Mouse (Mus musculus): ENCODE data around the gene Pld1. TPM values are rescaled to one million over a fixed set of nuclear protein-coding genes. Genes with fewer than 3 reads are reported as not detected.

Gene Pld1
- polyA plus RNA-seq, 1 experiment from 2014 or later = 2.6 TPM

DNA sequence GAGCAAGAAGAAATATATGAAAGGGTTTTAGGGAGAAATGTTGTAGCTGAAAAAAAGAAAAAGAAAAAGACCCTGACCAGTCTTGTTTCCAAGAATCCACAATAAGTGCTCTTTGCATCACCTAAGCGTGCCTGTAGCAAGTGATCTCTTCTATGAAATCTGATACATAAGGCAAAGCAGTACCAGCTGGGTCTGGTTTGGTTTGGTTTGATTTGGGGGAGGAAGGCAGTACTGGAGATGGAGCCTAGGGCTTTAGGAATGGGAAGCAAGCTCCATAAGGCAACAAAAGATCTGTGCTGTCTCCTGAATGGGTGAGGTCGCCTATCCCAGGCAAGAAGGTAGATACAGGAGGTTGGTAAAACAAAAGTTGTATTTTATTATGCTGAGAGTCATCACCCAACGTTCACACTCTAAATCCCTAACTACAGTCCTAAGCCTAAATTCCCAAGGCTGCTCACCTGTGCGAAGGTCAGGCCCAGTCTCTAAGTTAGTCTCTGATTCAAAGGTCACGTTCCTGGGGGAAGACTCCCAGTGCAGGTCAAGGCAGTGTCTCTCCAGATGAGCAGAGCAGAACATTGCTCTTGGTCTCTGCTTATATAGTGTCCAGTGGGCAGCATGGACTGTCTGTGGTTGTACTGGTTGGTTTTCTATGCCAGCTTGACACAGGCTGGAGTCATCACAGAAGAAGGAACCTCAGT is 10.8 kb downstream of the Pld1 start:
- H3K4me3 ChIP-seq (replicated peaks) = no peak overlapping the region
- H3K36me3 ChIP-seq = no peaks in the 10 kb centered on the region
- ATAC-seq (ENCODE audit: low read depth) (no peak), DNase-seq (no peak)
- no peaks in the 10 kb centered on the region for H3K4me1 ChIP-seq (replicated peaks)
- H3K27ac ChIP-seq = no peak overlapping the region
- H3K9me3 ChIP-seq (replicated peaks) = no peaks in the 10 kb centered on the region
- H3K4me2 ChIP-seq = no peak overlapping the region
- H3K27me3 ChIP-seq = no peaks in the 10 kb centered on the region
- WGBS (ENCODE audit: insufficient replicate concordance) = 56% methylated on average over 5 of the region's 5 CpGs
- H3K9ac ChIP-seq = no peak overlapping the region

DNA sequence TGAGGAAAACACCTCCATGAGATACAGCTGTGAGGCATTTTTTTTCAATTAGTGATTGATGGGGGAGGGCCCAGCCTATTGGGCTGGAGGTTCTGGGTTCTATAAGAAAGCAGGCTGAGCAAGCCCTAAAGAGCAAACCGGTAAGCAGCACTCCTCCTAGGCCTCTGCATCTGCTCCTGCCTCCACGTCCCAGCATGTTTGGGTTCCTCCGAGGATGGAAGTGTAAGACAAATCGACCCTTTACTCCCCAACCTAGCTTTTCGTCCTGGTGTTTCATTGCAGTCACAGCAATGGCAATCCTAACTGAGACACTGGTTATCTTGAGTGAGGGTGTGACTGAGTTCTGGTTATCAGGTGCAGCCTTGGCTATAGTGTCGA is 11.4 kb downstream of the Pld1 start:
- no peaks in the 10 kb centered on the region for H3K36me3 ChIP-seq
- H3K4me2 ChIP-seq = no peak overlapping the region
- no peak overlapping the region for H3K27ac ChIP-seq
- H3K9me3 ChIP-seq (replicated peaks) = no peaks in the 10 kb centered on the region
- H3K4me3 ChIP-seq (replicated peaks) = no peak overlapping the region
- WGBS (ENCODE audit: insufficient replicate concordance) = 51% methylated on average over 6 of the region's 6 CpGs
- H3K9ac ChIP-seq = no peak overlapping the region
- H3K4me1 ChIP-seq (replicated peaks) = no peaks in the 10 kb centered on the region
- no peaks in the 10 kb centered on the region for H3K27me3 ChIP-seq
- no peak for ATAC-seq (ENCODE audit: low read depth)
- no peak for DNase-seq

GRCm38 (mm10) chr3:27950726-27951125 is 12.2 kb downstream of the Pld1 start:
- Histone ChIP-seq H3K27ac (no peak overlapping the region), H3K4me3 (replicated peaks) (no peak overlapping the region), H3K9ac (no peak overlapping the region), H3K9me3 (replicated peaks) (no peaks in the 10 kb centered on the region), H3K4me1 (replicated peaks) (no peaks in the 10 kb centered on the region), H3K4me2 (no peak overlapping the region), H3K27me3 (no peaks in the 10 kb centered on the region), H3K36me3 (no peaks in the 10 kb centered on the region)
- DNase-seq (no peak), ATAC-seq (ENCODE audit: low read depth) (no peak)
- WGBS (ENCODE audit: insufficient replicate concordance) = 70% methylated on average over 2 of the region's 2 CpGs

GRCm38 (mm10) chr3:27951721-27952120 is 13.2 kb downstream of the Pld1 start:
- Histone ChIP-seq H3K36me3 (no peaks in the 10 kb centered on the region), H3K4me2 (no peak overlapping the region), H3K9ac (no peak overlapping the region), H3K4me1 (replicated peaks) (no peaks in the 10 kb centered on the region), H3K27me3 (no peaks in the 10 kb centered on the region), H3K9me3 (replicated peaks) (no peaks in the 10 kb centered on the region), H3K27ac (no peak overlapping the region), H3K4me3 (replicated peaks) (no peak overlapping the region)
- DNase-seq (no peak), ATAC-seq (ENCODE audit: low read depth) (no peak)
- 69% methylated on average over 4 of the region's 4 CpGs for WGBS (ENCODE audit: insufficient replicate concordance)

DNA sequence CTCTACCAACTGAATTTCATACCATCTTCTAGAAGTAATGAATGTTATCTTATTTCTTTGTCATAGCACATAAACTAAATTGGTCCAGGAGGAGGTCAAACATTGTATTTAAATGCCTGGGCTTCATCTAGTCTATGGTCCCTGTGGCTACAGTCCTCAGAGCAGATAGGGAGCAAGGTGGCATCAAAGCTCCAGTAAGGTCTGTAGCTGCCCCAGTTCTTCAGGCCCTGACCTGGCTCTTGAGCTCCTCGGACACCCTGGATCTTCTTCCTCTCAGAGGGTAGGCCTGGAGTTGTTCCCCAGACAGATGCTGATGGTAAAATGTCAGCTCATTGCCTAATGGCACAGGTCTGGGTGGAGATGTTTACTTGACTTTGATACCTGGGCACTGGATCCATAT is 17.5 kb downstream of the Pld1 start:
- ATAC-seq (ENCODE audit: low read depth) (no peak), DNase-seq (no peak)
- WGBS (ENCODE audit: insufficient replicate concordance) = 73% methylated on average over 1 of the region's 1 CpGs
- H3K36me3 ChIP-seq = no peaks in the 10 kb centered on the region
- no peaks in the 10 kb centered on the region for H3K9me3 ChIP-seq (replicated peaks)
- no peak overlapping the region for H3K9ac ChIP-seq
- no peaks in the 10 kb centered on the region for H3K27me3 ChIP-seq
- no peak overlapping the region for H3K27ac ChIP-seq
- H3K4me3 ChIP-seq (replicated peaks) = no peak overlapping the region
- H3K4me1 ChIP-seq (replicated peaks) = no peaks in the 10 kb centered on the region
- H3K4me2 ChIP-seq = no peak overlapping the region

- Histone ChIP-seq H3K4me1 (replicated peaks) (no peaks in the 10 kb centered on the region), H3K9ac (no peak overlapping the region), H3K36me3 (no peaks in the 10 kb centered on the region), H3K27ac (no peak overlapping the region), H3K4me2 (no peak overlapping the region), H3K9me3 (replicated peaks) (no peaks in the 10 kb centered on the region), H3K27me3 (no peaks in the 10 kb centered on the region), H3K4me3 (replicated peaks) (no peak overlapping the region)
- DNase-seq (no peak), ATAC-seq (ENCODE audit: low read depth) (no peak)
- 70% methylated on average over 6 of the region's 6 CpGs for WGBS (ENCODE audit: insufficient replicate concordance)
These were observed 20.7 kb downstream of the Pld1 start for GRCm38 (mm10) chr3:27959221-27959620.

DNA sequence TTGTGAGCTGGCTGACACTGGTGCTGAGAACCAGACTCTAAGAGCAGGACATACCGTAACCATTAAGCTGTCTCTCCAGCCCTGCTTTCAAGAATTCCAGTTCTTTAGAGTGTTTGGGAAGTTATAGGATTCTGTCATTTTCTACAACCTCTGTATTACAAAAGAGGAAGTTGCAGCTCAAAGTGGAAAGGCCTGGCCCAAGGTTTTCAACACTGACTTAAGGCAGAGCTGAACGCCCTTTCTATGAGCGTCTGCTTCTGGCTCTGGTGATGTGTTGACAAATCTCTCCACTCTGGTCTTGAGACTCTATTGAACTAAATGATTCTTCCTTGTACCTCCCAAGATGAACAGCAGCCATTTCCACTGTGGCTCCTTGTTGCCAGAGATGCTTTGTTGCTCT is 22.7 kb downstream of the Pld1 start:
- no peaks in the 10 kb centered on the region for H3K36me3 ChIP-seq
- DNase-seq = no peak
- no peak overlapping the region for H3K4me3 ChIP-seq (replicated peaks)
- H3K4me1 ChIP-seq (replicated peaks) = no peaks in the 10 kb centered on the region
- 55% methylated on average over 3 of the region's 3 CpGs for WGBS (ENCODE audit: insufficient replicate concordance)
- no peak for ATAC-seq (ENCODE audit: low read depth)
- no peaks in the 10 kb centered on the region for H3K27me3 ChIP-seq
- no peak overlapping the region for H3K27ac ChIP-seq
- H3K9me3 ChIP-seq (replicated peaks) = no peaks in the 10 kb centered on the region
- H3K4me2 ChIP-seq = no peak overlapping the region
- no peak overlapping the region for H3K9ac ChIP-seq

GRCm38 (mm10) chr3:27963795-27964201 is 25.3 kb downstream of the Pld1 start:
- DNase-seq (no peak), ATAC-seq (ENCODE audit: low read depth) (no peak)
- Histone ChIP-seq H3K4me2 (no peak overlapping the region), H3K36me3 (no peaks in the 10 kb centered on the region), H3K4me3 (replicated peaks) (no peak overlapping the region), H3K9ac (no peak overlapping the region), H3K9me3 (replicated peaks) (no peaks in the 10 kb centered on the region), H3K27me3 (no peaks in the 10 kb centered on the region), H3K27ac (no peak overlapping the region), H3K4me1 (replicated peaks) (no peaks in the 10 kb centered on the region)
- WGBS (ENCODE audit: insufficient replicate concordance) = 46% methylated on average over 6 of the region's 6 CpGs

- no peak overlapping the region for H3K4me3 ChIP-seq (replicated peaks)
- H3K9ac ChIP-seq = no peak overlapping the region
- H3K4me2 ChIP-seq = no peak overlapping the region
- ATAC-seq (ENCODE audit: low read depth) (no peak), DNase-seq (no peak)
- no peak overlapping the region for H3K27ac ChIP-seq
- H3K36me3 ChIP-seq = no peaks in the 10 kb centered on the region
- 80% methylated on average over 8 of the region's 8 CpGs for WGBS (ENCODE audit: insufficient replicate concordance)
- no peaks in the 10 kb centered on the region for H3K27me3 ChIP-seq
- H3K9me3 ChIP-seq (replicated peaks) = no peaks in the 10 kb centered on the region
- H3K4me1 ChIP-seq (replicated peaks) = no peaks in the 10 kb centered on the region
These were observed 30.2 kb downstream of the Pld1 start for GRCm38 (mm10) chr3:27968671-27969070.

- no peak for ATAC-seq (ENCODE audit: low read depth)
- H3K36me3 ChIP-seq = no peaks in the 10 kb centered on the region
- WGBS (ENCODE audit: insufficient replicate concordance) = 77% methylated on average over 7 of the region's 7 CpGs
- no peak overlapping the region for H3K4me2 ChIP-seq
- H3K4me3 ChIP-seq (replicated peaks) = no peak overlapping the region
- no peak for DNase-seq
- no peak overlapping the region for H3K9ac ChIP-seq
- H3K9me3 ChIP-seq (replicated peaks) = no peaks in the 10 kb centered on the region
- no peak overlapping the region for H3K27ac ChIP-seq
- no peaks in the 10 kb centered on the region for H3K4me1 ChIP-seq (replicated peaks)
- no peaks in the 10 kb centered on the region for H3K27me3 ChIP-seq
These were observed 35.4 kb downstream of the Pld1 start for GRCm38 (mm10) chr3:27973936-27974335.

- ATAC-seq (ENCODE audit: low read depth) (no peak), DNase-seq (no peak)
- no peak overlapping the region for H3K4me2 ChIP-seq
- H3K4me3 ChIP-seq (replicated peaks) = no peak overlapping the region
- WGBS (ENCODE audit: insufficient replicate concordance) = 70% methylated on average over 3 of the region's 3 CpGs
- no peaks in the 10 kb centered on the region for H3K9me3 ChIP-seq (replicated peaks)
- H3K36me3 ChIP-seq = no peaks in the 10 kb centered on the region
- H3K27ac ChIP-seq = no peak overlapping the region
- no peaks in the 10 kb centered on the region for H3K4me1 ChIP-seq (replicated peaks)
- no peak overlapping the region for H3K9ac ChIP-seq
- no peaks in the 10 kb centered on the region for H3K27me3 ChIP-seq
These were observed 36.5 kb downstream of the Pld1 start for GRCm38 (mm10) chr3:27974981-27975380.

DNA sequence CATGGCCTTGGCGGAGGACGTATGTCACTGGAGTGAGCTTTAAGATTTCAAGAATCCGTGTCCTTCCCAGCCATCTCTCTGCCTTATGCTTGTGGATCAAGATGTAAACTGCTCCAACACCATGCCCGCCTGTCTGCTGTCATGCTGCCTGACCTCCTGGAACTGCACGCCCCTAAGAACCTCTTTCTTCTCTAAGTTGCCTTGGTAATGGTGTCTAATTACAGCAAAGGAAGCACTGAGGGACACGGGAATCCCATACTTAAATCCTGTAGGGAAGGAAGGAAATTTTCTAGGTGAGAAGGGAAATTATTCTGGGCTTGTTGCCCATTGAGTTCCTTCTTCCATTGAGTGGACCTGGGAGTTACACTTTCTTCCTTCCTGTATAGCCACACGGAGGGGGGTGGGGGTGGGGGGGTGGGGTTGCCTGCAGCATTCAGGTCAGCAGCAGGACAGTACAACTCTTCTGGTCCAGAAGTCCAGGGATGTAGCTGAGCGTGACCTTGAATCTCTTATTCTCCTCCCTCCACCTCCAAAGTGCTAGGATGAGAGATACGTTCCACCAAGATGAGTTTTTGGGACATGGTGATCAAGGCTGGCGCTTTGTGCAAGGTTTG is 38.5 kb downstream of the Pld1 start:
- Histone ChIP-seq H3K4me2 (no peak overlapping the region), H3K9me3 (replicated peaks) (no peaks in the 10 kb centered on the region), H3K4me3 (replicated peaks) (no peak overlapping the region), H3K4me1 (replicated peaks) (no peaks in the 10 kb centered on the region), H3K27ac (no peak overlapping the region), H3K36me3 (no peaks in the 10 kb centered on the region), H3K27me3 (no peaks in the 10 kb centered on the region), H3K9ac (no peak overlapping the region)
- no peak for ATAC-seq (ENCODE audit: low read depth)
- 66% methylated on average over 10 of the region's 10 CpGs for WGBS (ENCODE audit: insufficient replicate concordance)
- DNase-seq = no peak
